Mouse (Mus musculus) neutrophil, adult 5-6 weeks (primary cell): ENCODE measurements at regions not wholly inside any gene's neighbourhood (a gene's known extent, or its start where the extent isn't known, plus 50 kb on each side); places are given as distances from the start of the nearest gene placed in this dataset.

Experiments
- ATAC-seq: fragments of 151-379, 151-347 bp; 2 replicates; pipeline ENCODE4 v1.8.0; 2017; ENCODE audit warnings: mild to moderate bottlenecking, moderate TSS enrichment; ENCODE audit not compliant: insufficient number of reproducible peaks, poor library complexity, low FRiP score, severe bottlenecking; ENCODE audit errors: extremely low read depth

DNA sequence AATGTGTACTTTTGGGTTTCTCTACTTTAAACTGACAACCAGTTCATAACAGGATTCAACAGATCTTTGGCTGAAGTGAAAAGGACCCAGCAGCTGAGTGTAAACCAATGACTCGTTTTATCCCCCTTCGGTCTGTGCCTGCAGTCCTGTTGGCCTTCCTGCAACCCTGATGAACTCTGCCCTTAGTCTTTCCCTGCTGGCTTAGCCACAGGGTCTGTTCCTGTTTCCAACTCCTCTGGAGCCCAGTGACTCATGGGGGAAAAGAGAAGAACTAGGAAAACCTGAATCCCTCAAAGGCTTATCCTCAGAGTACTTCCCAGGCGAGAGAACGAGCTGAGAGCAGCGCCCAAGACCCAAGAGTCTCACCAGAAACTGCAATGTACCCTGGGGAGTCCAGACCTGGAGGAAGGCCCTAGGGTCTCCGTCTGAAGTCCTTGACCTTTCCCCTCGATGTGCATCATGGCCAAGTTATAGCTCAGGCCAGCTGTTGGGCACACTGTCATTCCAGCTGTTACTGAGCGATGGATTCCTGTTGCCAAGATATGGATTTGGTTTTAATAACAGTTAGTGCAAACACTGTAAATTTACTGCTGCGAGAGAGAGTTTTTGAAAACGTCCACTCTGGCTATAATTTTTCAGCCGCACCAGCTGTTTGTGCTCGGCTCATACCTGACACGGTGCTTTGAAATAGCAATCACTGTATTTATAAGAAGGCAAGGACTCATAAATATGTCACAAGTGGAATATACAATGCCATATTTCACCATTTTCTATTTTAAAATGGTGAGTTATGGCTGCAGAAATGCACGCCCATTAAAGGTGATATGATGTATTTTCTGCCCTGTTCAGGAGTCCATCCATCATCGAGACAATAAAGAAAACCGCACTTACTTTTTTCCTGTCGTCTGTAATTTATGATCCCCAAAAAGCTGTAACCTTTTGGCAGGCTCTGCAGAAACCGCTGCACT is 63.3 kb upstream of the Zfp703 start:
- ATAC-seq = no peak

DNA sequence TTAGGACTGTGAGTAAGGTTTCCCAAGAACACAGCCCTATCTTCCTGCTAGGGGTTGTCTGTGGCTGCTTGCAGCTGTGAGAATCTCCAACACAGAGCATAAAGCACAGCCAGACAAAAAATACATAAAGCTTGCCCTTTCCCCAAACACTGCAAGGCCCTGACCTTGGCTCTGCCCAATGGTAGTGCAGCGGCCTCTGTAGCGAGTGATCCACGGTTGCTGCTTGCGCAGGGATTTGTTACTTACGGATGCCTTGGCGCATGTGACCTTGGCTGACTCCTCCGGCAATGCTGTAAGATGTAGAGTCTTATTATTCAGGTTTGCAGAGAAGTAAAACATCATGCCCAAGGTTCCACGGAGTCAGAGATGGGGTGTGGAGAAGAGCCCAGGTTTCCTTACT is 61.4 kb upstream of the Zfp703 start:
- ATAC-seq = no peak

DNA sequence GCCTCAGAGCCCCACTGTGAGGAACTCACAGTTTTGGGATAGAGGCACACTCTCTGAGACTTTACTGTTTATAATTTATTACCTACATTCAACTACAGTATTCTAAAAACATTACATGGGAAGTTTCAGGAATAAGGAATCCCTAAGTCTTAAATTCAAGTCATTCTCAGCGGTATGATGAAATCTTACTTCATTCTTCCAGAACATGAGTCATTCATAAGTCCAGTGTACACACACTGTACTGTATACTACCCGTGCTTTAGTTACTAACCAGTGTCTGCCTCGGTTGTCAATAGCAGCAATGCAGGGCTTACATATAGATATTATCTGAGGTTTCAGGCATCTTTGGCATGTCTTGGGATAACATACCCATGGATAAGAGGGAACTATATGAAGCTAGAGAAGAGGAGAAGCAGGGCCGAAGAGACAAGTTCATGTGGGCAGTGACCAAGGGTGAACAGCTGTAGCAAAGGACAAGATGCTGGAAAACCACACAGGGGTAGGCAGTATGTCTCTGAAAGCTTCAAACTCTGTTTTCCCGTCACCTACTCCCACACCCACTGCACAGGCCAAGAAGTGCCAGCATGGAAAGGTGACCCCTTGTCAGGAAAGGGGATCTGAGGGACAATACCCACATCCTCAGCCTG is 55.5 kb upstream of the Zfp703 start:
- ATAC-seq = no peak

DNA sequence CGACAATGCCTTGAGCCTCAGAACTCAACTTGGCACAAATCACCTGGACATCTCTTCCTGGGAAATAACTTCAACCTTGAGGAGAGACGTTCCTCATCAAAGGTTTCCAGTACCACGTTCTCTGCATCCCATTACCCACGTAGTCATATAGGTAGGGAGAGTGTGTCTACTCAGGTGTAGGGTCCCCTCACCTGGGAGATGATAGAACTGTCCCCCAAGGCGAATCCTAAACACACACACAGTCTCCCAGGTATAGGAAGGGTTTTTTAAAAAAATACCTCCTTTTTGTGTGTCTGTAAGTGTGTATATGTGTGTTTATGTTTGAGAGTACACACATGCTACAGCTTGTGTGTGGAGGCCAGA is 55.0 kb upstream of the Zfp703 start:
- ATAC-seq = no peak

DNA sequence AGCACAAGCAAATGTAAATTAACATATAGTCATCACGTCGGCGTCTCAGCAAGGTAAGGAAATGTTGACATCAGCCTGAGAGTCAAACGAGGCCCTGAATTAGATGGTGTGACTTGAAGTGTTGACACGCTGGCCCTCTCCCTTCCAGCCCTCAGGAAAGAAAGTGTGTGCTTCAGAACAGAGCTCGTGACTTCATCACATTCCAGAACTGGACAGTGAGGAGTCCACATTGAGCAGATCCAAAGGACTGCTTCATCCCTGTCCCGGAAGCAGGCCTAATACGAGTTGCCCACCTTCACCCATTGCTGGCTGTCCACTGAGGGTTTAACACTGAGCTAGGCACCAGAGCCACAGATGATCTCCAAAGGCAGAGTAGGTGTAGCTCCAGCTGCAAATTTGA is 54.0 kb upstream of the Zfp703 start:
- no peak for ATAC-seq
